Mouse (Mus musculus) hindbrain, embryonic 10.5 days (tissue): ENCODE data around the gene Nck2. TPM values are rescaled to one million over a fixed set of nuclear protein-coding genes. Genes with fewer than 3 reads are reported as not detected.

Source experiments
- DNase-seq: peaks from one replicate; pipeline ENCODE4 v3.0.0-alpha.2; 2017; ENCODE audit warnings: low spot score
- H3K27ac ChIP-seq: fragments of 300-500 bp; sonication (generic); 2 replicates; pipeline ENCODE4 v1.5.1; 2016; ENCODE audit warnings: mild to moderate bottlenecking, moderate library complexity
- H3K27me3 ChIP-seq: fragments of 300-500 bp; sonication (generic); 2 replicates; pipeline ENCODE4 v1.6.1; 2016; ENCODE audit warnings: mild to moderate bottlenecking; ENCODE audit not compliant: poor library complexity, insufficient read depth, severe bottlenecking
- H3K36me3 ChIP-seq: fragments of 300-500 bp; sonication (generic); 2 replicates; pipeline ENCODE4 v1.6.1; 2016; ENCODE audit warnings: mild to moderate bottlenecking, moderate library complexity
- H3K4me1 ChIP-seq: fragments of 300-500 bp; sonication (generic); replicated peaks from 2 replicates; pipeline ENCODE4 v1.6.1; 2016; ENCODE audit warnings: mild to moderate bottlenecking
- H3K4me3 ChIP-seq: fragments of 300-500 bp; sonication (generic); 2 replicates; pipeline ENCODE4 v1.5.1; 2016; ENCODE audit warnings: mild to moderate bottlenecking, moderate library complexity
- H3K9me3 ChIP-seq: fragments of 300-500 bp; sonication (generic); 2 replicates; pipeline ENCODE4 v1.6.1; 2016; ENCODE audit warnings: mild to moderate bottlenecking, moderate library complexity
- WGBS: fragments of 180-500 bp; shearing (Covaris S2); methylation state at CpG from one replicate; pipeline ENCODE4 v1.1.7; 2016; 5-methylcytosine and 5-hydroxymethylcytosine counted together
- polyA plus RNA-seq: library from polyadenylated mRNA; unstranded; fragments of >200 nt; fragmentation: Nextera tagmentation; extraction: Ambion mirVana; gene quantifications from 2 replicates; pipeline ENCODE4 v1.2.1, GENCODE M21; 2016

The Nck2 gene
- 39.5 and 40.8 TPM in 2 replicates for polyA plus RNA-seq

DNA sequence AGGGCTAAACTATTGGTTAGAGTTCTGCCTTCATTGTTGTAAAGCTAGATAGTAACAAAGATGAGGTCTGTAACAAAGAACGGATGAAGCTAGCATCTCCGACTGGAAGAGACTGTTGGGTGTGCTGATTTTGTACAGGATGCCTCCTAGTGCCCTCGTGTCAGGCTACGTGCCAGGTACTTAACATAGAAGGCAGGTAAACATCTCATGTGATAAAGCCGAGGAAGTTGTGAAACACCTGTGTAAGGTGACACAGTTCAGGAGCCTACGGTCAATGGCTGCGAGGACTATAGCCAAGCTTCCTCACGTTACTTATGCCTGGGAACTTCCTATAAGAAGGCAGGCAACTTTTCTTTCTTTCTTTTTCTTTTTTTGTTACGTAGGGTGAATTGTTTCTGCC lies at the start of gene Nck2:
TSS of gene Nck2 (plus strand) at position 49 of the 400 bp plus-strand sequence.
- WGBS, result 23% methylated on average over 9 of the region's 9 CpGs
- no peaks in the 10 kb centered on the region for H3K9me3 ChIP-seq
- peak within 1 kb of the TSS; percentile 98 for H3K4me3 ChIP-seq
- H3K4me1 ChIP-seq, result peaks cover 24% of the 10 kb centered on the region
- DNase-seq, result no peak
- H3K36me3 ChIP-seq, result no peaks in the 10 kb centered on the region
- peak within 1 kb of the TSS; percentile 99 for H3K27ac ChIP-seq
- H3K27me3 ChIP-seq, result no peaks in the 10 kb centered on the region; the same call in 1 of the 2 replicates

DNA sequence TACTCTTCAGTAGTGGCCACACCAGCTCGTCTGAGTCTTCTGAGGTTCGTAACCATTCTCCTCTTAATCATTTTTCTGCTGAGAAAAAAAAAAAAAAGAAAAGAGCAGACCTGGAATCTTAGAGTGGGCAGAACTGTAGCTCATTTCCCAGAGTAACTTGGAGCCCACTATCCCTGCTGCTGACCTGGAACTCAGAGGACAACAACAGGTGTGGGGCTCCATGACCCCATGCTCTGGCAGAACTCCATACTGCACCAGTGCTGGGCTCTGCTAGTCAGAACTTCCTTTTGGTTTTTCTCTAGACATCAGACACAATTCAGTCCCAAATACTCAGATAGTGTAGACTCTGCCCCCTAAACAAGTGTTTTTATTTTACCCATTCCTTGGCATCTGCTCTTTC lies 49.3 kb upstream of the Nck2 start:
- Histone ChIP-seq H3K9me3 (no peaks in the 10 kb centered on the region), H3K27me3 (no peaks in the 10 kb centered on the region), H3K4me3 (no peak overlapping the region), H3K4me1 (peaks cover 11% of the 10 kb centered on the region), H3K36me3 (no peaks in the 10 kb centered on the region), H3K27ac (no peak overlapping the region)
- WGBS, result 89% methylated on average over 2 of the region's 2 CpGs
- DNase-seq, result no peak

DNA sequence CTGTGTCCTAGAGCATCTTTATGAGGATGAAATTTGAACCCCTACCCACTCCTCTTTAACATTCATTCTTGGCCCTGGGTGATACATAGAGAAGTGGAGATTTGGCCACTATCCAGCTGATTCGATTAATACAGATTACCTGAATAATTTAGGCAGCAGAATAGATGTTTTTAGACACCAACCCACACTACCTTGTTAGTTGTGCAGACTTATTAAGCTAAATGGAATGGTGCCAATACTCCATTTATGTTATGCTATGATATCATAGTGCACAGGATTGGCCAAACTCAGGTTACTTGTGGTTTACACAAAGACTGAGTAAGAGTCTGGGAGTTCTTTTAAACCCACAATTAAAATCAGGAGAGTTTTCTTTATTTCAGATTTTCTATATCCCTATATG lies 48.6 kb upstream of the Nck2 start:
- H3K36me3 ChIP-seq, result no peaks in the 10 kb centered on the region
- H3K27me3 ChIP-seq, result no peaks in the 10 kb centered on the region
- H3K9me3 ChIP-seq, result no peaks in the 10 kb centered on the region
- no peak overlapping the region for H3K4me3 ChIP-seq
- H3K27ac ChIP-seq, result no peak overlapping the region
- 94% methylated on average over 1 of the region's 1 CpGs for WGBS
- peaks cover 11% of the 10 kb centered on the region for H3K4me1 ChIP-seq
- no peak for DNase-seq

DNA sequence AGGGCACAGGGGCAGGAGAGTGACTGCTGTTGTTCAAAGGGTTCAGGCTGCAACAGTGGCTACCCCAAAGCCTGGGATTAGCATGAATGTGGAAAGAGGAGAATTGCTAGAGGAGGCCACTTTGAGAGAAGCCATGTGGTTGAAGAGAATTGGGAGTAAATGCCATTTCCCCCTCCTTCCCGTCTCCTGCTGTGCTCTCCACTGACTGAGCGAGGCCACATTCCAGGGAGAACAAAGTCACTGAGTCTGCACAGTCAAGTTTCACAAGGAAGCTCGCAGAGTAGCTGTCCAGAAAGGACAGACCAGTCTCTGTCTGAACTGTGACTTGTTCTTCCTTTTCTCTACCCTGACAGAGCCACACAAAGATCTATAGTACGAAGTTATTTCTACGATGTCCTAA lies 47.9 kb upstream of the Nck2 start:
- Histone ChIP-seq H3K9me3 (no peaks in the 10 kb centered on the region), H3K27me3 (no peaks in the 10 kb centered on the region), H3K36me3 (no peaks in the 10 kb centered on the region), H3K4me3 (no peak overlapping the region), H3K27ac (no peak overlapping the region; the same call in 1 of the 2 replicates), H3K4me1 (peaks cover 11% of the 10 kb centered on the region)
- DNase-seq, result peak; percentile 23
- 33% methylated on average over 5 of the region's 5 CpGs for WGBS

DNA sequence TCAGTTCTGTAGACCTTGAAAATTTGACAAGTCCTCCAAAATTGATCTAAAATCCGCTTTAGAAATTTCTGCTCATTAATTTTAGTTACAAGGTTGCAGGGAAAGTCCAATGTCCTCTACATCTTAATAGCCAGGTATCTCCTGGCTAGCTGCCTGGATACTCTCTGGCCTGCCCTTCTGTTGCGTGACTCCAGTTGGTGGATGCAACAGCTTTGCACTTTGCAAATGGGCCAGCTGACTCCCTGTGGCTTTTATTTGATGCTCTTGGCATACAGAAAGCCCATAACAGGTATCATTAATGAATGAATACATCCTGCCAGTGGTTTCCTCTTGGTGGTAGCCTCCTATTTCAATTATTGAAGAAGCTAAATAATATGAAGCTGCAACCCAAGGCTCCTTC lies 47.3 kb upstream of the Nck2 start:
- H3K9me3 ChIP-seq, result no peaks in the 10 kb centered on the region
- WGBS, result 93% methylated on average over 2 of the region's 2 CpGs
- no peak for DNase-seq
- peaks cover 11% of the 10 kb centered on the region for H3K4me1 ChIP-seq
- H3K27ac ChIP-seq, result no peak overlapping the region
- no peaks in the 10 kb centered on the region for H3K36me3 ChIP-seq
- no peaks in the 10 kb centered on the region for H3K27me3 ChIP-seq
- H3K4me3 ChIP-seq, result no peak overlapping the region

DNA sequence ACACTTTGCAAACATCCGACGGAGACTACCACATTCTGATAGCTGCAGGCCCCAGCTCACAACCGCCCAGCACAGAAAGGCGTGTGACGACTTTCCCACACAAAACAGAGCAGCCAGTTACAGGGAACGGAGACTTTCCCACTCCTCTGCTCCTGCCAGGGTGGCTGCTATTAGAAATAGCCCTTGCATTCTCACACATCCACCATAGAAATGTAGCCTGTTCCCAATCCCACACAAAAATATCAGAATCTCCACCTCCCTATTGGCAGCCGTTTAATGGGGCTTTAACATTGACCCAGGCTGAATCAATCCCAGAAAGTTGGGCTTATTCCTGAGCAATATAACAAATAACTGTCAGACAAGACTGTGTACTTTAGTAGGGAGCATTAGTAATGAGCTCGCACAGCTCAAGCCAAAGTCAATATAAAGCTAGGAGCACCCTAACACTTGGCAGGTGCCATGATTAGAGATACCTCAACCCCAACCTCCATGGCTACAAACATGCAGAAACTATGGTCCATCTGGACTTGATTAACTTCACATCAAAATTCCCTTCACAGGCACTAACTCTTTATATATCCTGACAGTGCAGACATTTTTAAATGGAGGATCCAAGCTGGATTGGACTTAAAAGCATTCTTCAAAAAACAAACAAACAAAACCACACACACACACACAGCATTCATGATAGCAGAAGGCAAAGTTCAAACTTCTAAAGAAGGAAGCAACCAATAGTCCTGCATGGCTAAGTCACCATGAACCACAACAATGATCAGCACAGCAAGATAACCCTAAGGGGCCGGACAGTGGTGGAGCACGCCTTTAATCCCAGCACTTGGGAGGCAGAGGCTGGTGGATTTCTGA lies 45.4 kb upstream of the Nck2 start:
- no peaks in the 10 kb centered on the region for H3K27me3 ChIP-seq
- H3K27ac ChIP-seq, result no peak overlapping the region
- no peak overlapping the region for H3K4me3 ChIP-seq
- no peak for DNase-seq
- H3K4me1 ChIP-seq, result peaks cover 11% of the 10 kb centered on the region
- WGBS, result 89% methylated on average over 10 of the region's 10 CpGs
- H3K9me3 ChIP-seq, result no peaks in the 10 kb centered on the region
- H3K36me3 ChIP-seq, result no peaks in the 10 kb centered on the region

DNA sequence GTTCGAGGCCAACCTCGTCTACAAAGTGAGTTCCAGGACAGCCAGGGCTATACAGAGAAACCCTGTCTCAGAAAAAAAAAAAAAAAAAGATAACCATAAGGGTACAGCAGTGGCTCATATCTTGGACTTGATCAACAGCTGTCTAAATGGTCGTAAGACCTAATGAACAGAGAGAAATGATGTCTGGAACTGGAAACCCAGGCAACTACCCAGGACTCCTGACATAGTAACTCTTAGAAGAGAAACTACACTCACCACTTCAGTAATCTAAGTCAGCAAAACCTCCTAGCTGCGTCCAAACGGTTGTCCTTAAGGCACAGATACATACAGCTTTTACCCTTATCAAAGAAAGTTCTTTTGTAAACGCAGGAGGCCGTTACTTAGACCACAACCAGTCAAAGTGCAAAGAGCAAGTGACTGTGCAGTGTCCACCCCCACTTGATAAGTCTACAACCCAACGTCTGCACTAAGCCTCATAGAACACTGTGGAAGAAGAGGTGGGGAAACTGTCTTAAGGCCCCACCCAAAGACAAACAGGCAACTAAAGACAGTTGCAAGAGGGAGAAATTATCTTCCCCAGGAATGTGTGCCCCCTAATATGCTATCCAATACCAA lies 44.7 kb upstream of the Nck2 start:
- no peak overlapping the region for H3K4me3 ChIP-seq
- H3K9me3 ChIP-seq, result no peaks in the 10 kb centered on the region
- no peak for DNase-seq
- H3K4me1 ChIP-seq, result peaks cover 11% of the 10 kb centered on the region
- no peaks in the 10 kb centered on the region for H3K27me3 ChIP-seq
- 89% methylated on average over 8 of the region's 8 CpGs for WGBS
- no peak overlapping the region for H3K27ac ChIP-seq
- no peaks in the 10 kb centered on the region for H3K36me3 ChIP-seq

DNA sequence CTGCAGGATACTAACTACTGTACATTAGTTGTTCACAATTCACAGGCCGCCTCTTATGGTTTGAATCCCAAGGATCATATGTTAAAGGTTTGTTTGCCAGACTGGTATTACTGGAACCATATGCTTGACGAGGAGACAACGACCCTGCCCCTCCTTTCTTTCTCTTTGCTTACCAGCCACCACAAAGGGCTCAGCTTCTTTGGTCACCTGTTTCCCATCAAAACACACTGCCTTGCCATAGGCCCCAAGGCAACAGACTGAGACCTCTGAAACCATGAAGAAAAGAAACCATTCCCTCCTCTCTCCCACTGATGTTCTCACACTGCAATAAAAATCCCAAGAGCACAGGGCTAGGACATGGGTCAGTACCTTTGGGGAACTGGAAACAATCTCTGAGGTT lies 43.7 kb upstream of the Nck2 start:
- 69% methylated on average over 3 of the region's 3 CpGs for WGBS

DNA sequence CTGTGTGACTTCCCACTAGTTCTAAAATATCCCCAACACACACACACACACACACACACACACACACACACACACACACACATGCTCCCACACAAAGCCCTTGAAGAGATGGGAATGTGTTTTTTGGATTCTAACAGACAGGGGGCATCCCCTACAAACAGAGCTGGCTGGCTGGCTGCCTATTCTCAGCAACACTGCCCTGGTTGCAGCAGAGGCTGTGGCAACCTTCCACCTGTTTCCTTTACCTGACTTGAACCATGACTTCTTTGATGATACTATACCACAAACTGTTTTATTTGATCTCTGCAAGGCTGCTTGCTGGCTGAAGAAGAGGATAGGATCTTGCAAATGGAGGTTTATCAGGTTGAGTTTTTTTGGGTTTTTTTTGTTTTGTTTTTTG lies 41.0 kb upstream of the Nck2 start:
- H3K4me3 ChIP-seq, result no peak overlapping the region
- no peak for DNase-seq
- no peaks in the 10 kb centered on the region for H3K9me3 ChIP-seq
- no peak overlapping the region for H3K27ac ChIP-seq
- H3K27me3 ChIP-seq, result no peaks in the 10 kb centered on the region
- H3K4me1 ChIP-seq, result no peaks in the 10 kb centered on the region
- H3K36me3 ChIP-seq, result no peaks in the 10 kb centered on the region

More for the DNA sequence above, 43.7 kb upstream of the Nck2 start:
- H3K9me3 ChIP-seq, result no peaks in the 10 kb centered on the region
- no peak overlapping the region for H3K27ac ChIP-seq
- H3K36me3 ChIP-seq, result no peaks in the 10 kb centered on the region
- no peaks in the 10 kb centered on the region for H3K27me3 ChIP-seq
- H3K4me3 ChIP-seq, result no peak overlapping the region
- no peak for DNase-seq
- peaks cover 11% of the 10 kb centered on the region for H3K4me1 ChIP-seq

DNA sequence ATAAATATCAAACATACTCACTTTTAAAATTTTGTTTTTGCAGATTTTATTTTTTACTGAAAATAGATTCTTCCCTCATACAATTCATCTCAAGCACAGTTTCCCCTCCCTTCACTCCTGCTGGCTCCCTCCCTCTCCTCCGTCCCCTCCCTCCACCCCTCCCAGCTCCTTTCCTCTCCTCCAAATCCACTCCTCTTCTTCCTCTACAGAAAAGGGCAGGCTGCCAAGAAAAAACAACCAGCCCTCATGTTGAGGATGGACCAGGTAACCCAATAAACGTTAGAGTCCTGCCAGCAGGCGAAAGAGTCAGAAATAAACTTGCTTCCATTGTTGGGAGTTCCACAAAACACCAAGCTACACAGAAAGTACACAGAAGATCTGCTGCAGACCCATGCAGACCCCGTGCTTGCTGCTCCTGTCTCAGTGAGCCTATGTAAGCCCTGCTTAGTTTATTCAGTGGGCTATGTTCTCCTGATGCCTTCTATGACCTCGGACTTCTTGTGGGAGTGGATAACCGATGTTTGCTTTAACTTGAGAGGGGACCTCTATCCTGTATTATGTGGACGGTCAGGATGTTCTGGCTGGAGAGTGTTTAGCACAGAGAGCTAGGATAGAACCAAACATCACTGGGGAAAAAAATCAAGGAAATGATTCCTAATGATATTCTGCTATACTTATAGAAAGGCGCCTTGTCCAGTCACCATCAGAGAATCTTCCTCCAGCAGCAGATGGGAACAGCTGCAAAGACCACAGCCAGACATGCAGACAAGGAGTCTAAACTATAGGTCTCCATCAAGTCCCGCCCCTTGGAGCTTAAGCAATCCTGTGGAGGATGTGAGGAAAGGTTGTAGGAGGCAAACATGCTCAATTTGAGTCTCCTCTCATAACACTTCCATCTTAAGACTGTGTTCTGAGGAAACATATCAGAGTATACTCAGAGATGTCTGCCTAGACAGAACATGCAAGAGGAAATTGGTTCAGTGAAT lies 39.4 kb upstream of the Nck2 start:
- H3K36me3 ChIP-seq, result no peaks in the 10 kb centered on the region
- no peak overlapping the region for H3K27ac ChIP-seq
- no peaks in the 10 kb centered on the region for H3K9me3 ChIP-seq
- H3K4me3 ChIP-seq, result no peak overlapping the region
- no peaks in the 10 kb centered on the region for H3K27me3 ChIP-seq
- no peaks in the 10 kb centered on the region for H3K4me1 ChIP-seq
- DNase-seq, result no peak
- 67% methylated on average over 9 of the region's 9 CpGs for WGBS

DNA sequence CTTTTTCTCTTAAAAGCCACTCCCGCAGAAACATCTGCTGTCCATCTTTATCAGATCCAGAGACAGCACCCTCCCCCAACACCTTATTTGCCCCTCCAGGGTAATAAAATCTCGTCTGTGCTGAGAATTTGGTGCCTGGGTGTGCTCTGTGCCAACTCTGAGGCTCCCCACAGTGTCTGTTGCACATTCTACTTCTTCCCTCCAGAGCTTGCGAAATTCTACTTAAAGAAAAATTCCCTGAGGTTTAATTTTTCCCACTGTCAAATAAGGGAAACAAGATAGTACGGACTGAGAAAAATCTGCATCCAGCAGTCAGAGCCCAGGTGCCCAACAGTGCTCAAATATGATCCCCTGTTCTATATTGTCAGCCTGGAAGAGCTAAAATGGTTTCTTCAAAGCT lies 35.4 kb upstream of the Nck2 start:
- Histone ChIP-seq H3K4me3 (no peak overlapping the region), H3K27ac (no peak overlapping the region), H3K27me3 (no peaks in the 10 kb centered on the region), H3K36me3 (no peaks in the 10 kb centered on the region), H3K4me1 (no peaks in the 10 kb centered on the region), H3K9me3 (no peaks in the 10 kb centered on the region)
- WGBS, result 76% methylated on average over 4 of the region's 4 CpGs
- no peak for DNase-seq

DNA sequence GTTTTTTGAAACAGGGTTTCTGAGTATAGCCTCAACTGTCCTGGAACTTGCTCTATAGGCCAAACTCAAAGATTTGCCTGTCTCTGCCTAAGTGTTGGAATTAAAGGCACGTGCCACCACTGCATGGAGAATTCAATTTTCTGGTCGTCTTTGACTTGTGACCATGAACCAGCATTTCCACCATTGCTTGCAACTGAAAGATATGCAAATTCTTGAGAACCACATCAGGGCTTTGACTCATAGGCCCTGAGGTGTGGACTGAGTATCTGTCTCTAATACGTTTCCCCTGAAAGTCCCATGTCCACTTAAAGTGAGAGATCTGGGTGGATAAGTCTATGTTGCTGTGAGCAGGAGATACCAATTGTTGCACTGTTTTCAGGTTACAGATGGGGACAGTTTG lies 31.6 kb upstream of the Nck2 start:
- no peak overlapping the region for H3K4me3 ChIP-seq
- H3K27me3 ChIP-seq, result no peaks in the 10 kb centered on the region
- H3K27ac ChIP-seq, result no peak overlapping the region
- no peaks in the 10 kb centered on the region for H3K9me3 ChIP-seq
- H3K4me1 ChIP-seq, result no peaks in the 10 kb centered on the region
- DNase-seq, result no peak
- WGBS, result 84% methylated on average over 3 of the region's 3 CpGs
- no peaks in the 10 kb centered on the region for H3K36me3 ChIP-seq
